In genomic region chr11:116087194-116088130, GRCm38 (mm10) we compare ENCODE assay signal across 8 mouse cellular contexts. TPM values are rescaled to one million over a fixed set of nuclear protein-coding genes. Genes with fewer than 3 reads are reported as not detected.
DNase-seq lines count a peak whose midpoint lies in the region; ATAC-seq and TF ChIP-seq lines count a peak whose summit lies in the region.

No protein-coding gene starts in this region.

- H3K36me3 ChIP-seq in ES-E14 (ENCODE audit: control insufficient read depth, insufficient read depth, low read length, poor library complexity, severe bottlenecking), result peaks cover 10% of the 10 kb centered on the region
- peaks cover 12% of the 10 kb centered on the region for H3K36me3 ChIP-seq in forebrain, embryonic 15.5 days
- H3K36me3 ChIP-seq in lung, embryonic 15.5 days, result peaks cover 11% of the 10 kb centered on the region

- H3K4me3 ChIP-seq in ES-E14 (ENCODE audit: insufficient read depth in 1 of 2, low read depth in 1 of 2, low read length in 2 of 2, poor library complexity in 1 of 2, severe bottlenecking in 1 of 2), result peak overlapping the region; percentile 73 to 77
- peak overlapping the region; percentile 49 for H3K4me3 ChIP-seq in forebrain, embryonic 15.5 days
- peak overlapping the region; percentile 51 for H3K4me3 ChIP-seq in lung, embryonic 15.5 days
- peak overlapping the region; percentile 83 for H3K4me3 ChIP-seq in olfactory bulb, adult 2 months (ENCODE audit: insufficient read depth, low read depth, low read length)

- H3K9ac ChIP-seq in ES-E14 (ENCODE audit: insufficient read depth, low read depth, low read length, poor library complexity, severe bottlenecking), result peak overlapping the region; percentile 78
- peak overlapping the region; percentile 39 for H3K9ac ChIP-seq in forebrain, embryonic 15.5 days (replicated peaks)
- H3K9ac ChIP-seq in lung, embryonic 15.5 days, result peak overlapping the region; percentile 32; the same call in 1 of the 2 replicates

- 4% methylated on average over 31 of the region's 31 CpGs for WGBS in forebrain, embryonic 15.5 days
- WGBS in lung, embryonic 15.5 days, result 3% methylated on average over 31 of the region's 31 CpGs
- 1% methylated on average over 31 of the region's 31 CpGs for WGBS in olfactory bulb, adult 2 months

- peak overlapping the region; percentile 31; the same call in 1 of the 2 replicates for H3K27ac ChIP-seq in ES-E14 (ENCODE audit: insufficient read depth, low read depth, low read length, poor library complexity, severe bottlenecking)
- peak overlapping the region; percentile 75 for H3K27ac ChIP-seq in forebrain, embryonic 15.5 days (replicated peaks)
- H3K27ac ChIP-seq in lung, embryonic 15.5 days, result peak overlapping the region; percentile 79
- H3K27ac ChIP-seq in olfactory bulb, adult 2 months (ENCODE audit: insufficient read depth, low read depth, low read length), result peak overlapping the region; percentile 87

- peak; percentile 89 for TF ChIP-seq CTCF in olfactory bulb, adult 2 months (IDR thresholded peaks at IDR 0.05; ENCODE audit: insufficient read depth, low read depth, low read length)

- intact Hi-C loops in heart, postnatal 36 days (cut with DNase I), result loop anchor here (1.0 to 5.0 kb wide), 3 partner anchors 22 to 130 kb away; no protein-coding TSS in a partner anchor

- peak overlapping the region; percentile 54 for H3K4me2 ChIP-seq in forebrain, embryonic 15.5 days (replicated peaks)
- H3K4me2 ChIP-seq in lung, embryonic 15.5 days, result peak overlapping the region; percentile 58

- H3K27me3 ChIP-seq in forebrain, embryonic 15.5 days, result no peaks in the 10 kb centered on the region
- no peaks in the 10 kb centered on the region for H3K27me3 ChIP-seq in lung, embryonic 15.5 days

- DNase-seq in ES-E14 (ENCODE audit: low read depth, low spot score), result peak; percentile 78
- peak; percentile 84 for DNase-seq in cerebellum, adult 11 months
- peak; percentile 93 to 94 for DNase-seq in heart, postnatal 36 days
- peak; percentile 68 to 80 for DNase-seq in layer of hippocampus, adult 8-10 months (ENCODE audit: low spot score in 2 of 2)
- DNase-seq in thymus, postnatal 10 days (ENCODE audit: low spot score in 2 of 2), result peak; percentile 84 to 88

- peaks cover 4 to 9% of the 10 kb centered on the region in 2 experiments for H3K4me1 ChIP-seq in ES-E14 (ENCODE audit: control insufficient read depth in 2 of 2, insufficient read depth in 2 of 2, low read length in 2 of 2, poor library complexity in 1 of 2)
- H3K4me1 ChIP-seq in forebrain, embryonic 15.5 days, result peaks cover 15% of the 10 kb centered on the region
- H3K4me1 ChIP-seq in lung, embryonic 15.5 days, result peaks cover 18% of the 10 kb centered on the region
- peaks cover 5% of the 10 kb centered on the region for H3K4me1 ChIP-seq in olfactory bulb, adult 2 months (ENCODE audit: control insufficient read depth, insufficient read depth, low read length)

- in situ Hi-C loops in ES-E14 (cut with MboI; ENCODE audit: low sequenced_read_pairs in 2 of 2, unreplicated experiment in 2 of 2), result no loop called here

- peak; percentile 83 for ATAC-seq in forebrain, embryonic 15.5 days (replicated peaks)
- ATAC-seq in lung, embryonic 15.5 days (ENCODE audit: borderline replicate concordance, extremely low read depth, low FRiP score, low TSS enrichment), result peak; percentile 78

- no peaks in the 10 kb centered on the region for H3K9me3 ChIP-seq in ES-E14 (ENCODE audit: control insufficient read depth, insufficient read depth, low read depth, low read length)
- no peaks in the 10 kb centered on the region for H3K9me3 ChIP-seq in forebrain, embryonic 15.5 days
- no peaks in the 10 kb centered on the region for H3K9me3 ChIP-seq in lung, embryonic 15.5 days

- no peak for TF ChIP-seq POLR2A in olfactory bulb, adult 2 months (IDR thresholded peaks at IDR 0.05; ENCODE audit: insufficient read depth, low read depth, low read length)

TF ChIP-seq in ES-E14, 5 proteins besides CTCF, POLR2A, EP300 and RAD21:
- TF ChIP-seq HCFC1 (IDR thresholded peaks at IDR 0.05; ENCODE audit: borderline replicate concordance, insufficient read depth, low read length) (no peak; the same call in 1 of the 2 replicates), CHD2 (IDR thresholded peaks at IDR 0.05; ENCODE audit: low read depth, low read length) (no peak), ZC3H11A (IDR thresholded peaks at IDR 0.05; ENCODE audit: borderline replicate concordance, low read depth, low read length) (0 out of 2 replicates have a peak, but pooled peaks have one; percentile 2)

RNA-seq across cellular contexts. Expression of gene Wbp2, which starts 0.7 kb away (rescaled TPM):
- 16.9 and 20.1 TPM in 2 replicates for total RNA-seq in ES-E14 (2012; rRNA removed)
- 138 and 144 TPM in 2 replicates for polyA plus RNA-seq in forebrain, embryonic 15.5 days (2015; fragmentation: Nextera tagmentation; extraction: Ambion mirVana)
- total RNA-seq in heart, postnatal 36 days (2021), result 100 to 1,000 TPM in 1 of 2 experiments, 10 to 100 TPM in 1; 97.0 to 106 TPM
- total RNA-seq in layer of hippocampus, adult 8-10 months (2022), result 100 to 1,000 TPM; 387 to 440 (median 429) TPM
- 58.0 and 67.9 TPM in 2 replicates for polyA plus RNA-seq in lung, embryonic 15.5 days (2015; fragmentation: Nextera tagmentation; extraction: Ambion mirVana)
- 339 TPM in 1 of 2 replicates, not detected in the other for polyA plus RNA-seq in olfactory bulb, adult 2 months (2012; ENCODE audit: insufficient read depth, insufficient read length, low replicate concordance, missing spikeins)

RNA-seq across cellular contexts. Expression of gene Unc13d, which starts 9.7 kb away (rescaled TPM):
- 13.3 and 14.2 TPM in 2 replicates for total RNA-seq in ES-E14 (2012; rRNA removed)
- 0.70 and 0.80 TPM in 2 replicates for polyA plus RNA-seq in forebrain, embryonic 15.5 days (2015; fragmentation: Nextera tagmentation; extraction: Ambion mirVana)
- under 1 TPM; 0.41 to 0.42 TPM for total RNA-seq in heart, postnatal 36 days (2021)
- 1 to 10 TPM; 1.5 to 3.6 (median 2.3) TPM for total RNA-seq in layer of hippocampus, adult 8-10 months (2022)
- 4.1 and 6.4 TPM in 2 replicates for polyA plus RNA-seq in lung, embryonic 15.5 days (2015; fragmentation: Nextera tagmentation; extraction: Ambion mirVana)
- not detected in 2 replicates for polyA plus RNA-seq in olfactory bulb, adult 2 months (2012; ENCODE audit: insufficient read depth, insufficient read length, low replicate concordance, missing spikeins)

RNA-seq across cellular contexts. Expression of gene Trim47, which starts 39.5 kb away (rescaled TPM):
- total RNA-seq in ES-E14 (2012; rRNA removed), result 2.0 and 3.3 TPM in 2 replicates
- 7.0 and 7.7 TPM in 2 replicates for polyA plus RNA-seq in forebrain, embryonic 15.5 days (2015; fragmentation: Nextera tagmentation; extraction: Ambion mirVana)
- total RNA-seq in heart, postnatal 36 days (2021), result 10 to 100 TPM; 25.2 to 34.2 TPM
- 10 to 100 TPM in 1 of 4 experiments, 1 to 10 TPM in 3; 5.0 to 13.0 (median 8.2) TPM for total RNA-seq in layer of hippocampus, adult 8-10 months (2022)
- 24.9 and 25.9 TPM in 2 replicates for polyA plus RNA-seq in lung, embryonic 15.5 days (2015; fragmentation: Nextera tagmentation; extraction: Ambion mirVana)
- not detected in 2 replicates for polyA plus RNA-seq in olfactory bulb, adult 2 months (2012; ENCODE audit: insufficient read depth, insufficient read length, low replicate concordance, missing spikeins)

RNA-seq across cellular contexts. Expression of gene Trim65, which starts 43.5 kb away (rescaled TPM):
- 0.31 and 0.42 TPM in 2 replicates for total RNA-seq in ES-E14 (2012; rRNA removed)
- 1.6 and 1.9 TPM in 2 replicates for polyA plus RNA-seq in forebrain, embryonic 15.5 days (2015; fragmentation: Nextera tagmentation; extraction: Ambion mirVana)
- 1 to 10 TPM; 7.4 to 7.6 TPM for total RNA-seq in heart, postnatal 36 days (2021)
- 1 to 10 TPM; 7.2 to 10.0 (median 7.9) TPM for total RNA-seq in layer of hippocampus, adult 8-10 months (2022)
- polyA plus RNA-seq in lung, embryonic 15.5 days (2015; fragmentation: Nextera tagmentation; extraction: Ambion mirVana), result 3.7 and 4.3 TPM in 2 replicates
- polyA plus RNA-seq in olfactory bulb, adult 2 months (2012; ENCODE audit: insufficient read depth, insufficient read length, low replicate concordance, missing spikeins), result not detected in 2 replicates

RNA-seq across cellular contexts. Expression of gene Mrpl38, which starts 51.2 kb away (rescaled TPM):
- total RNA-seq in ES-E14 (2012; rRNA removed), result 81.1 and 81.3 TPM in 2 replicates
- 77.7 and 78.5 TPM in 2 replicates for polyA plus RNA-seq in forebrain, embryonic 15.5 days (2015; fragmentation: Nextera tagmentation; extraction: Ambion mirVana)
- 10 to 100 TPM; 62.9 to 63.4 TPM for total RNA-seq in heart, postnatal 36 days (2021)
- 10 to 100 TPM; 56.1 to 66.6 (median 62.8) TPM for total RNA-seq in layer of hippocampus, adult 8-10 months (2022)
- polyA plus RNA-seq in lung, embryonic 15.5 days (2015; fragmentation: Nextera tagmentation; extraction: Ambion mirVana), result 89.5 and 94.7 TPM in 2 replicates
- not detected in 2 replicates for polyA plus RNA-seq in olfactory bulb, adult 2 months (2012; ENCODE audit: insufficient read depth, insufficient read length, low replicate concordance, missing spikeins)

Comparison
In these comparisons a context has a peak if more than half of its experiments do, and no peak if none do; other contexts are left out.
1. Peak in every context shown above with its lines: DNase-seq, ATAC-seq, H3K4me3 ChIP-seq and H3K27ac ChIP-seq.
2. H3K27ac ChIP-seq: peak in every context shown above with its lines; median percentile 87 in olfactory bulb, adult 2 months; 79 in lung, embryonic 15.5 days; 75 in forebrain, embryonic 15.5 days; 31 in ES-E14.